Mouse (Mus musculus): ENCODE measurements around the gene Rtbdn. TPM values are rescaled to one million over a fixed set of nuclear protein-coding genes. Genes with fewer than 3 reads are reported as not detected.

Gene Rtbdn
- polyA plus RNA-seq, 1 experiment = 0.13 TPM

DNA sequence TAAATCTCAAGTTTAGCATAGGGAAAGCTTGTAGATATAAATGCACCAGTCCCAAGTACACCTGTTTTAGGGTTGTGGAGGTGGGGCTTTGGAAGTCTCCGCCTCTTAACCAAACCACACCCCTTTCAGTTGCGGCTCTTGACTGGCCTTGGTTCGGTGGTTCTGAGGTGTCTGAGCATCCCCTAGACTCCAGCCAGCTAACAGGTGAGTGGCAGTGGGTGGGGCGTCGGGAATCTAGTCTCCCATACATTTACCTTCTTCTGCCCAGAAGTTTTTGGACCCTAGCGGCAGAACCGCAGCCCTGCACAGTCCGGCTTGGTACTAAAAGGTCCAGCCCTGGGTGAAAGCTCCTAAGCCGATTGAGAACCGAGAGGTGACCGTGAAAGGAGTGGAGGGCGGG is 3.0 kb downstream of the Rtbdn start:
- H3K4me3 ChIP-seq (ENCODE audit: control insufficient read depth, insufficient read depth, low read length) = no peak overlapping the region
- WGBS = 32% methylated on average over 12 of the region's 12 CpGs

DNA sequence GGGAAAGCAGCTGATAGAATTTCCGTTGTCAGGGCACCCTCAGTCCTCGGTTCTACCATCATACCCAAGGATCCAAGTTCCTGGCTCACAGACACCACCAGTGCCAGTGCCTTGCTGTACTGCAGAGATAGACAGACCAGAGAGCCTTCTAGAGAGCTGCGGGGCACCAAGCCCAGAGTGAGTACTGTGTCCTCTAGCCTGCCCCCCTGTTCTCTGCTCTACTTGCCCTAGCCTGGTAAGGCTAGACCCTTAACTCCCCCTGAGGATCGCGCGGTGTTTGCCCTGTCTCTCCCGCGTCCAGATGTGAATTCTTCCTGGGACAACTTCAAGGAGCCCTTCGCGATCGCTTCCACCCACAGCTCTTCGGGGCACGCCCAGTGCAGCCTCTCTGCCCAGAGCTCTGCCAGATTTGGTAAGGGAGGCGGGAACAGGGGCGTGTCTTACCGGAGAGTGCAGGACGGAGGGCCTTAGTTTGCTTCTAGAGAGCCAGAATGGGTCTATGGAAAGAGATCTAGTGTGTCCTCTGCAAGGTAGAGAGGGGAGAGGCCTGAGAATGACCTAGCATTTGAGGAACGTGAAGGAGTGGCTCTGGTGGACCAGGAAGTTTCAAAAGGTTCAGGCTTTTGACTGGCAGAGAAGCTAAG is 5.9 kb downstream of the Rtbdn start:
- H3K4me1 ChIP-seq (replicated peaks; ENCODE audit: control insufficient read depth, insufficient read depth, low read length) = no peaks in the 10 kb centered on the region
- no peaks in the 10 kb centered on the region for H3K36me3 ChIP-seq (ENCODE audit: control insufficient read depth, insufficient read depth, low read length)
- no peak overlapping the region for H3K27ac ChIP-seq (ENCODE audit: control insufficient read depth, insufficient read depth, low read length)
- H3K4me3 ChIP-seq (ENCODE audit: control insufficient read depth, insufficient read depth, low read length) = no peak overlapping the region
- 8% methylated on average over 18 of the region's 18 CpGs for WGBS
- DNase-seq = no peak
- peaks cover 3% of the 10 kb centered on the region; the same call in 1 of the 2 replicates for H3K27me3 ChIP-seq (ENCODE audit: control insufficient read depth, insufficient read depth, low read length)
- TF ChIP-seq CTCF (IDR thresholded peaks at IDR 0.05; ENCODE audit: borderline replicate concordance, control insufficient read depth, extremely low read depth, insufficient read depth, low read length, poor library complexity) = no peak
- TF ChIP-seq POLR2A (IDR thresholded peaks at IDR 0.05; ENCODE audit: control insufficient read depth, extremely low read depth, insufficient read depth, low read length, poor library complexity) = no peak

More for the DNA sequence above, 3.0 kb downstream of the Rtbdn start:
- TF ChIP-seq POLR2A (IDR thresholded peaks at IDR 0.05; ENCODE audit: control insufficient read depth, extremely low read depth, insufficient read depth, low read length, poor library complexity) = no peak
- no peak for TF ChIP-seq CTCF (IDR thresholded peaks at IDR 0.05; ENCODE audit: borderline replicate concordance, control insufficient read depth, extremely low read depth, insufficient read depth, low read length, poor library complexity)
- H3K27ac ChIP-seq (ENCODE audit: control insufficient read depth, insufficient read depth, low read length) = no peak overlapping the region
- no peaks in the 10 kb centered on the region for H3K36me3 ChIP-seq (ENCODE audit: control insufficient read depth, insufficient read depth, low read length)
- peaks cover 4% of the 10 kb centered on the region for H3K4me1 ChIP-seq (replicated peaks; ENCODE audit: control insufficient read depth, insufficient read depth, low read length)
- DNase-seq = no peak
- peaks cover 26% of the 10 kb centered on the region for H3K27me3 ChIP-seq (ENCODE audit: control insufficient read depth, insufficient read depth, low read length)

DNA sequence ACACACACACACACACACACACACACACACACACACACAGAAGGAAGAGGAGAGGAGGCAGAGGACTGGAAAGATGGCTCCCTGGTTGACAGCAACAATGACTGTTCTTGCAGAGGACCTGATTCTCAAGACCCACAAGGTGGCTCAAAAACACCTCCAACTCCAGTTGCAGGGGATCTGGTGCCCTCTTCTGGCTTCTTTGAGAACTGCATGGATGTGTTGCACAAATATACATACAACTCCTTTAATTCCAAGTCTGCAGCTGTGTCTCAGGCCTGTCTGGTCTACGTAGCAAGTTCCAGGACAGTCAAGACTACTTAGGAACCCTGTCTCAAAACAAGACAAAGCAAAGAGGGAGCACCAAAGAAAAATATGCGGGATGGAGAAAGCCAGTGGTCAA is 10.0 kb downstream of the Rtbdn start:
- Histone ChIP-seq H3K4me3 (ENCODE audit: control insufficient read depth, insufficient read depth, low read length) (no peak overlapping the region), H3K27me3 (ENCODE audit: control insufficient read depth, insufficient read depth, low read length) (peaks cover 3% of the 10 kb centered on the region; the same call in 1 of the 2 replicates), H3K27ac (ENCODE audit: control insufficient read depth, insufficient read depth, low read length) (no peak overlapping the region), H3K36me3 (ENCODE audit: control insufficient read depth, insufficient read depth, low read length) (no peaks in the 10 kb centered on the region), H3K4me1 (replicated peaks; ENCODE audit: control insufficient read depth, insufficient read depth, low read length) (no peaks in the 10 kb centered on the region)
- peak; percentile 70 for DNase-seq
- WGBS = 62% methylated on average over 2 of the region's 2 CpGs
- TF ChIP-seq CTCF (IDR thresholded peaks at IDR 0.05; ENCODE audit: borderline replicate concordance, control insufficient read depth, extremely low read depth, insufficient read depth, low read length, poor library complexity) (peak; percentile 26; the same call in 1 of the 2 replicates), POLR2A (IDR thresholded peaks at IDR 0.05; ENCODE audit: control insufficient read depth, extremely low read depth, insufficient read depth, low read length, poor library complexity) (no peak)

DNA sequence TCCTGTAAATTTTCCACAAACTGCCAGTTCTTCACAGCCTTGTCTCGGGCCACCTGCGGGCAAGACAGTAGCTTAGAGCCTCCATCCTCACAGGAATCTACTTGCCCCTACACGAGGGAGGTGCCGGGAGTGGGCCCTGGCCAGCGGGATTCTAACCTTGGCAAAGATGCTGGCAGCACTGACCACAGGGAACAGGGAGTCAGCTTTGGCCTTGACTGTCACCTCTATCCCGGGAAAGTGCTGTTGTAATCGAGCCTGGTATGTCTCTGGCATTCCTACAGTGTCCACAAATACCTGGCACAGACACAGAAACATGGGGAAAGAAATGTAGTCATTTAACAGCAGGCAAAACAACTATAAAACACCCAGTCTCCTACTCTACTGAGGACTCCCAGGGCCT is 13.0 kb downstream of the Rtbdn start:
- Histone ChIP-seq H3K4me1 (replicated peaks; ENCODE audit: control insufficient read depth, insufficient read depth, low read length) (no peaks in the 10 kb centered on the region), H3K4me3 (ENCODE audit: control insufficient read depth, insufficient read depth, low read length) (no peak overlapping the region), H3K36me3 (ENCODE audit: control insufficient read depth, insufficient read depth, low read length) (no peaks in the 10 kb centered on the region), H3K27ac (ENCODE audit: control insufficient read depth, insufficient read depth, low read length) (no peak overlapping the region), H3K27me3 (ENCODE audit: control insufficient read depth, insufficient read depth, low read length) (no peaks in the 10 kb centered on the region)
- TF ChIP-seq CTCF (IDR thresholded peaks at IDR 0.05; ENCODE audit: borderline replicate concordance, control insufficient read depth, extremely low read depth, insufficient read depth, low read length, poor library complexity) = no peak
- no peak for TF ChIP-seq POLR2A (IDR thresholded peaks at IDR 0.05; ENCODE audit: control insufficient read depth, extremely low read depth, insufficient read depth, low read length, poor library complexity)
- DNase-seq = no peak
- WGBS = 95% methylated on average over 7 of the region's 7 CpGs

DNA sequence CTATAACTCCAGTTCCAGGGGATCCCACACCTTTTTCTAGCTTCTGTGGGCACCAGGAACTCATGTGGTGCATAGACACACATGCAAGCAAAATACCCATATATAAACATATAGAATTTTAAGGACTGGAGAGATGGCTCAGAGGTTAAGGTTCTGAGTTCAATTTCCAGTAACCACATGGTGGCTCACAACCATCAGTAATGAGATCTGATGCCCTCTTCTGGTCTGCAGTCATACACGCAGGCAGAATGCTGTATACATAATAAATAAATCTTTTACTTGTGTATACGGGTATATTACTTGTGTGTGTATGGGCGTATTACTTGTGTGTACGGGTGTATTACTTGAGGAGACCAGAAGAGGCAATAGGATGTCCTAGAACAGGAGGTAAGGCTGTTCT is 17.2 kb downstream of the Rtbdn start:
- H3K27me3 ChIP-seq (ENCODE audit: control insufficient read depth, insufficient read depth, low read length) = no peaks in the 10 kb centered on the region
- 94% methylated on average over 4 of the region's 4 CpGs for WGBS
- TF ChIP-seq POLR2A (IDR thresholded peaks at IDR 0.05; ENCODE audit: control insufficient read depth, extremely low read depth, insufficient read depth, low read length, poor library complexity) = no peak
- no peak for TF ChIP-seq CTCF (IDR thresholded peaks at IDR 0.05; ENCODE audit: borderline replicate concordance, control insufficient read depth, extremely low read depth, insufficient read depth, low read length, poor library complexity)
- H3K36me3 ChIP-seq (ENCODE audit: control insufficient read depth, insufficient read depth, low read length) = no peaks in the 10 kb centered on the region
- DNase-seq = no peak
- no peak overlapping the region for H3K27ac ChIP-seq (ENCODE audit: control insufficient read depth, insufficient read depth, low read length)
- no peak overlapping the region for H3K4me3 ChIP-seq (ENCODE audit: control insufficient read depth, insufficient read depth, low read length)
- H3K4me1 ChIP-seq (replicated peaks; ENCODE audit: control insufficient read depth, insufficient read depth, low read length) = peaks cover 23% of the 10 kb centered on the region

DNA sequence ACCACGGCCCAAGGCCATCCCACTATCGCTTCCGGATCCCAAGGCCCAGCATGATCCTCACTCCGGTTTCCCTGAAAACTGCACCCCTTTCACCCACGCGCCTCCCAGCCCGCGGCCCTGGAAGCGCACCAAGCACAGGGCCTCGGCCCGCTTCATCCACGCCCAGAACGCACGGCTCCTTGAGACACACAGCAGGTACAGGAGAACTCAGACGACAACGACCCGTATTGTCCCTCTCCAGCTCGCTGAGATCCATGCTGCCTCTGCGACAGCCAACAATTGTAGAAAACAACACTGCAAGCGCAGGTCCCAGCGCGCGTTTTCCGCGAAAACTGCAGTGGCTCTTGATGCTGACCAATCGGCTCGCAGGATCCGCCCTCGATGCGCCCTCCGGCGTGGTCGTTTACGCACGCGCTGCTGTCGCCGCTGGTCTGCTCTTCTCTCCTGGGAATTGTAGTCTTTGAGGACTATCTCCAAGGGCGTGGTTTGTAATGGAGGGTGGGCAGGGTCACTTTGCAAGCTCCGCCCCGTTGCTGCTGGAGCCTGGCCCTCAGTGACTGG is 19.0 kb downstream of the Rtbdn start:
- H3K4me1 ChIP-seq (replicated peaks; ENCODE audit: control insufficient read depth, insufficient read depth, low read length) = peaks cover 30% of the 10 kb centered on the region
- under 1% methylated on average over 41 of the region's 41 CpGs for WGBS
- TF ChIP-seq CTCF (IDR thresholded peaks at IDR 0.05; ENCODE audit: borderline replicate concordance, control insufficient read depth, extremely low read depth, insufficient read depth, low read length, poor library complexity) (no peak), POLR2A (IDR thresholded peaks at IDR 0.05; ENCODE audit: control insufficient read depth, extremely low read depth, insufficient read depth, low read length, poor library complexity) (peak; percentile 55; the same call in 1 of the 2 replicates)
- 0 out of 2 replicates have a peak overlapping the region, but pooled peaks have one; percentile 9 for H3K27ac ChIP-seq (ENCODE audit: control insufficient read depth, insufficient read depth, low read length)
- H3K36me3 ChIP-seq (ENCODE audit: control insufficient read depth, insufficient read depth, low read length) = no peaks in the 10 kb centered on the region
- H3K27me3 ChIP-seq (ENCODE audit: control insufficient read depth, insufficient read depth, low read length) = no peaks in the 10 kb centered on the region
- peak overlapping the region; percentile 76 for H3K4me3 ChIP-seq (ENCODE audit: control insufficient read depth, insufficient read depth, low read length)
- DNase-seq = peak; percentile 87

All from thymus, adult 2 months (tissue).